Mouse (Mus musculus): ENCODE results near the gene Clmp.

Clmp gene

DNA sequence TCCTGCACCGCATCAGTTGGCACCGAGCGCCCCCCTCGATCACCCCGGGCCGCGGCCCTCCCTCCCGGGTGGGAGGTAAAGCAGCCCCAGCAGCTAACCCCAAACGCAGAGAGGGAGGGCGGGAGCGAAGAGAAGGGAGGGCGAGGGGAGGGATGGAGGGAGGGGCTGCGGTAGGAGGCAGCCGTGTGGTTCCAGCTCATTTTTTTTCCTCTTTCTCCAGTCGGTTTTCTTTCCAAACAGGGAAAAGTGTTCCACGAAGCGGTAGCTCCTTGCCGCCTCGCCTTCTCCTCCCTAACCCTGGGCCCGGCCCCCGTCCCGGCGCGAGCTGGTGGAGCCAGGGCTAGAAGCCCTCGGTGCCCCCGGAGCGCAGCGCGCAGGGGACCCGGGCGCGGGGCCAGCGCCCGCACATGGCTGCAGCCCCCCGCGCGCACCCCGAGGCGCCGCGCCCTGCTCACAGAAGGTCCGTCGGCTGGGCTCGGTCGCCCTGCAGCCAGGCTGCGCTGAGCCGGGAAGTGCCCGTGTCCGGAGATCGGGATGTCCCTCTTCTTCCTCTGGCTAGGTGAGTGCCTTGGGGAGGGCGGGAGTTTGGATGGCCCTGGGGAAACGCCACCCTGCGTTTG is at the start of gene Clmp:
Gene Clmp, plus strand, starts transcription at position 162 of the 620 bp plus-strand sequence.
- in situ Hi-C loops (cut with MboI, MseI) = no loop called here

DNA sequence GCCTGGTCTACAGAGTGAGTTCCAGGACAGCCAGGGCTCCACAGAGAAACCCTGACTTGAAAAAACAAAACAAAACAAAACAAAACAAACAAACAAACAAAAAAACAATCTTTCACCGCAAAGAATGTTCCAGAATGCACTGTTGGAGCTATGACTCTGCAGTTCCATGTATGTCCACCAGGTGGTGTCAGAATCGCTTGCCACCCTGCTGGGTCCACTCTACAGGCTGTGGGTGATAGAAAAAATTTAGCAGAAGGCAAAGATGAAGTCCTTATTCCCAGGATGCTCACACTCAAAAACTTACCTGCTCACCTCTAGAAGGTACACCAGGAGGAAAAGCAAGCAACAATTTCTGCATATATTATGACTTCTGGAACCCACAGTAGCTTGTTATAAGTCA is 49.7 kb upstream of the Clmp start:
- in situ Hi-C loops (cut with MboI, MseI) = loop anchor here (5.0 to 25.0 kb wide), 2 partner anchors 106 to 551 kb away; no protein-coding TSS in a partner anchor

DNA sequence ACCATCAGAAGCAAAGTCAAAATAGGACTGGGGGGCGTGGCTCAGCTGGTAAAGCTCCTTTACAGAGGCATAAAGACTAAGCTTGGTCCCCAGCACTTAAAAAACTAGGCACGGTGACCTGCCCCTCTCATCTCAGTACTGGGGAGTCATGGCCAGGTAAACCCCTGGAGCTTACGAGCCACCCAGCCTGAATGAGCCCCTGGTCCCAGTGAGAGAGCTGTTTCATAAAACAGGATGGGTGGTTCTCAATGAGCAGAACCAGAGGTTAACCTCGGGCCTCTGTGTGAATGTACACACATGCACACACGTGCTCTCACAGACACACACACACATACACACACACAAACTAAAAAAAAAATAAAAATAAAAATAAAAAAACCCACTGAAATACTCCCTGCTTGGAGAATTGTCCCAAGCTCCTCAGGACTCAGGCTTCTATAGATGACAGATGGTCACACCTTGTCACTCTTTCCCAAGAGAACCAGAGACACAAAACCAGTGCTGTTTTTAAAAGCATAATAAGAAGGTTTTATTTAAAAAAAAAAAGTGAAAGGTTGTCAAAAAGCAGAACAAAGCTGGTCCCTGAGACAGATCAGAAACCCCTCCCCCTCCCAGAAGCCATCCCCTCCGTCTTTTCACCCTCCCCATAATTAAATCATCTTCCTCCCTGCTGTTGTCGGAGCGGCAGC is 47.9 kb upstream of the Clmp start:
- in situ Hi-C loops (cut with MboI, MseI) = loop anchor here (5.0 to 25.0 kb wide), 2 partner anchors 104 to 549 kb away; no protein-coding TSS in a partner anchor

DNA sequence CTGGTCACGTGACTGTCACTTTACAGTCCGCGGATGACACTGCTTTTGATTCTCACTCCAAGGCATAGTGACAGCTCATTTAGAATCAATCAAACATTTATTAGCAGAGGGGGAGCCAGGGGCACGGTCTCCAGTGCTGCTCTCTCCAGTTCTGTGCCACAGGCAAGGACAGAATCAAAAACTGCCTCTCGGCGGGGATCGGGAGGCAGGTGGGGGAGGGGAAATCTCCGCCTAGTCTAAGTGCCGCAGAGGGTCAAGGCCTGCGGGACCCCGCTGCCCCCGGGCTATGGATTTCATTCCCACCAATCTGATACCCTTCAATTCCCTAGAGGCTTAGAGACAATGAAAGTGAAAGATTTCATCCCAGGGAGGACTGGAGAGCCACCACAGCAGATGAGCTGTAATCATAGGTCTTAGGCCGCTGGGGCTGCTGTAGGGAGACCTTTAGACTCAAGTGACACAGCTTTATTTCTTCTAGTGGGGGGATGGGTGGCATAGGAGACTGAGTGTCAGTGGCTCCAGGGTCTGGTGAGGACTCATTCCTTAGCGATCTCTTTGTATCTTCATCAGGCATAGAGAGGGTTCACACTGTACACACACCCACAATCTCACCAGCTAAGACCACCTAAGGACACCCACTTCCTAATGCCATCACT is 47.2 kb upstream of the Clmp start:
- in situ Hi-C loops (cut with MboI, MseI) = loop anchor here (5.0 to 25.0 kb wide), 2 partner anchors 104 to 549 kb away; no protein-coding TSS in a partner anchor

DNA sequence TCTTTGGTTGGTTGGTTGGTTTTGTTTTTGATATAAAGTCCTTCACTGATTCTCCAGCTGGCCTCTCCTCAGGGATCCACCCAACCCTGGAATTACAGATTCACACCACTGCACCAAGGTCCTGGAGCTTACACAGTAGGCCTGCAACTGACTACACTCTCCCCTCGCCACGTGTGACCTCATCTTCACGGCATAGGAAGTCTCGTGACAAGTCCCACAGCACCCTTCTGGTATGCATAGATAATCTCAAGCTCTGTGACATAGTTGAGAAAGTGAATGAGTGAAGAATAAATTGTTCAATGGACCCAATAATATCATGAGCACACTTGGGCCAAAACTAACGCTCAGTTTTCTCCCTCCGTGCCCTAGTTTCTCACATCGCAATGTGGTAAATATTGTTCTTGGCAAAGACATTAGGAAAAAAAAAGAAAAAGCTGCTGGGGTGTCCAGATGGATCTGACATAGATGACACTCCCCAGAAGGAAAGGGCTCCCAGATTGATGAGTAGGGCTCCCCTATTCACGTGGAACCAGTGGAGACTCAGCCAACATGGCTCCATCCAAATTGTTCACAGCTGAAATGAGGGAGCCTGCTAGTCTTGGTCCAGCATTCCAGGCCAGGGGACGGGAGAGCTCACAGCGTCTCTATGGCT is 46.1 kb upstream of the Clmp start:
- in situ Hi-C loops (cut with MboI, MseI) = loop anchor here (5.0 to 25.0 kb wide), 2 partner anchors 103 to 548 kb away; no protein-coding TSS in a partner anchor

DNA sequence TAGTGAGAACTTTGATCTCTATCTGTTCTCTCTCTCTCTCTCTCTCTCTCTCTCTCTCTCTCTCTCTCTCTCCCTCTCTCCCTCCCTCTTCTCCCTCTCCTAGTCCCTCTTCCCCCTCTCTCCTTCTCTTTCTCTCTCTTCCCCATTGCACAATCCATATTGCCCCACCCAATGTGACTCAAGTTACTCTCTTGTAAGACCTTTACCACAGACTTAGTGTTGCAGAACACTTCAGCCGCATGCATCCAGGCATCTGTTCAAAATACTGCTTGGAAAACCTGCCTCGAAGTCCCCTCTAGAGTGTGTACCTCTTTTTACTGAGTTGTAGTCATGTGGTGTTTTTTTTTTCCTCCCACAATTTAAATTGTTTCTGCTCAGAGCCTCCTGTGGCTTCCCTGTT is 44.4 kb upstream of the Clmp start:
- in situ Hi-C loops (cut with MboI, MseI) = loop anchor here (25.0 kb wide), 1 partner anchor 546 kb away; no protein-coding TSS in a partner anchor

DNA sequence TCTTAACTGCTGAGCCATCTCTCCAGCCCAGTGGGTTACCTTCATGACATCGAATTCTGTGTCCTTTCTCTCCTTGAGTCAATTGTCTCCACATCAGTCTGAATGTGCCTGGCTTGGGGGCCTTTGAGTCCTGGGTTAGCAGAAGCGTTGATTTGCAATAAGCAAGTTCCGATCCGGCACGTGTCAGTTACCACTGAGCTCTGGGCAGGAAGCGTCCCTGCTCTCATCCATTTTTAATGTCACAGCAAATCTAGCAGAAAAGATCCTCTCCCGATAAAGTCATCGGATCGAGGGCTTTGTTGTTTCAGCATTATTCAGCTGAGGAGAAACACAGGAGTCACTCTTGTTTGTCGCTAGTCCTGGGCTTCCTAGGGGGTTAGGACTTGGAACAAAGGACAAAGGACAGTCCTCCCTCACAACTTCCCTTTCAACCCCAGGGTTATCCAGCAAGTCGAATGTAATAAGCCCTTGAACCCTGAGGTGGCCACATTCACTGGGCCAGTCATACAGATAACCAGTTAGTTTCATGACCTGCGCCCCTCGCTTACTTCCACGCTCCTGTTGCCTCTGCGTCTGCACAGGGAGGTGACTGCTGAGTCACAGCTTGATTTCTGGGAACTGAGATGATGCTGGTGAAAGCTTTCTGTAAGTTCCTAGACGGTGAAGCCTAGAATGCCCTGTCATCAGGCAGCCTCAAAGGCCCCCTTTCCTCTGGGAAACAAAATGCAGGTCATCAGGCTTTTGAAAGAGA is 43.1 kb upstream of the Clmp start:
- in situ Hi-C loops (cut with MboI, MseI) = loop anchor here (25.0 kb wide), 1 partner anchor 545 kb away; no protein-coding TSS in a partner anchor

DNA sequence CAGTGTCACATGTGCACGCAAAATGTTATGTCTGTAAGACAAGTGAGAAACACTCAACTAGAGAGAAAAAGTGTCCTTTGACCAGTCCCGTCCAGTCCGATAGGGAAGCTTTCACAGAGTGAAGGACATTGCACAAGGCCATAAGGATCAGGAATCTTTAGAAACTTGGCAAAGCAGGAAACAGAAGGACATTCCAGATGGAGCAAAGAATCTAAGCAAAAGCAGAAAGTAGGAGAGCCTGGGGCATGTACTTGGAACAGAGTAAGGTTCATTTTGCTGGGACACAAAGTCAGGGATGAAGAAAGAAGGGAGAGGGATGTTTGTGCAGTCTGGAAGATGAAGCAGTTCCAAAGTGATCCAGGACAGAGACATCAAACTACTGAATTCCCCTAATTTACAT is 36.3 kb upstream of the Clmp start:
- in situ Hi-C loops (cut with MboI, MseI) = loop anchor here (25.0 kb wide), 1 partner anchor 538 kb away; no protein-coding TSS in a partner anchor

DNA sequence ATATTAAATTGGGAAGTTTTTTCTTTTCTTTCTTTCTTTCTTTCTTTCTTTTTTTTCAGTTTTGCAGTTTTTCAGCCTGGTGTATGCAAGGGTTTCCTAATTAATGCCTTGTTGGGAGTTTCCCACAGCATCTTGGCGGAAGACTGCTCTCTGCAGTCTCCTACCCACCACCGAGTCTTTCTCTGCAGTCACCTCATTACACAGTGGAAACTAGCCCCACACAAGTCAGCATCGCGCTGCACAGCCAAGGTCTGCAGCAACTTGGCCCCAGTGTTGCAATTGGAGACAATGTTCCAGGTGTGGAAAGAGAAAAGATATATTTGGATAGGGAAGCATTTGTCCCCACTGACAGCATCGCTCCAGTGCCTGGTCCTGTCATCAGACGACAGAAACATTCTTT is 35.8 kb upstream of the Clmp start:
- in situ Hi-C loops (cut with MboI, MseI) = loop anchor here (25.0 kb wide), 1 partner anchor 537 kb away; no protein-coding TSS in a partner anchor

DNA sequence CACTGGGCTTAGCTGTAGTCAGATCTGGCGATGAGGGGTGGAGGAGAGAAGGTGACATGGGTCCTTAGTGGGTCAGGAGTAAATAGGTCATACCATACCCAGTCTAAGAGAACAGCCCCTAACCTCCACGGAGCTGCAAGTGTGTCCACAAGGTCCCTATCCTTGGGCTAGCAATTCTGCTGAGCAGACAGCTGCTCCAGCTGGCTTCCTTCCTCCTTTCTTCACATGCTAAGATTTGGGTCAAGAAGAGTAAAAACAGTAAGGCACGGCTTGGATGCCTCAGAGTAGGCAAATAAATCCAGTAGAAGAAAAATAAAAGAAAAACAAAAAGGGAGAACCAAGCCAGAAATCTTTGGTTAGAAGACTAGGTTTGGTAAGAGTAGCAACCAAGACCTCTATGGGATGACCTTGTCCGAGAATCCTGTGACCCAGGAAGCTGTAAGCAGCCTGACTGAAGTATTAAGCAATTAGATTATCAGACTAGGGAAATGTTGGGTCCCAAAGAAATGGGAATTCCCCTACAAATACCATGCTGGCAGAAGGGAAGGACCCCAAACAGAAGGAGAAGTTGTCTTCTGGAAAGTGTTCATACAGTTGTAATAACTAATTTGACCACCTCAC is 34.4 kb upstream of the Clmp start:
- in situ Hi-C loops (cut with MboI, MseI) = no loop called here

DNA sequence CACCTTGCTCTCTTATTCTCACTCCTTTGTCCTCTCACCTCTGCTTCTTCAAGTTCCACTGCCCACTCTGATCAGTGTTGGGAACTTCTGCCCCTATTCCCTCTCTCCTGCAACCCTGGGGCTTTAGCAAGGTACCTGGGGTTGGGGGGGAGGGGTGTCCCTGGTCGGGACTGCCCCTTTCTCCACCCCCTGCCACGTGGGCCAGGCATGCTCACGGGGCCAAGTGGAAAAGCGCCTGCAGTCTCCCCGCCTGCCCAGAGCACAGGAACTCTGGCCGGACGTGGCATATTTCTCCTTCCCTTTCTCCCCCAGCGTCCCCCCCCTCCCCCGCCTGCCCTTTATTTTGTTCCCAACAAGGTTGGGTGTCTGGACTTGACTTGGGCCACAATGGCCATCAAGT is 33.0 kb upstream of the Clmp start:
- in situ Hi-C loops (cut with MboI, MseI) = no loop called here

DNA sequence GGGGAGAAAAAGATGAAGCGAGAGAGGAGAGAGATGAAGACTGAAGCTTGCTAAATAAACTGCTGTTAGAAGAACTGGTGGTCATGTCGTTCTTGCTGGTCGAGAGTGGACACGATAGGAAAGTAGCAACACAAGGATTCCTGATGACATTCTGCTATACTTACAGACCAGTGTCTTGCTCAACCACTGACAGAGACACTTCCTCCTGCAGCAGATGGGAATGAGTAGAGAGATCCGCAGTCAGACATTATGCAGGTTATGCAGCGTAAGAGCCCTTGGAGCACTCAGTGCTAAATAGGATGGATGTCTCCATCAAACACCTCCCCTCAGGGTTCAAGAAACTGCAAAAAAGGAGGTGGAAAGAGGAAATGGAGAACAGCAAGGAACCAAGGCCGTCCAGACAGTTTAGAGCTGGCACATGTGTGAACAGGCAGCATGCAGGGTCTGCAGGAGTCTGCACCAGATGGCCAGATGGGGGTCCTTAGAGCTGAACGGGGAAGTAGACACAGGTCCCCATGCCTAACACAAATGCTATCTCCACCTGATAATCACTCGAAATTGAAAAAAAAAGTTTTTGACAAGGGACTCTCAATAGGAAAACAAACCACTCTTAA is 19.5 kb upstream of the Clmp start:
- in situ Hi-C loops (cut with MboI, MseI) = no loop called here

DNA sequence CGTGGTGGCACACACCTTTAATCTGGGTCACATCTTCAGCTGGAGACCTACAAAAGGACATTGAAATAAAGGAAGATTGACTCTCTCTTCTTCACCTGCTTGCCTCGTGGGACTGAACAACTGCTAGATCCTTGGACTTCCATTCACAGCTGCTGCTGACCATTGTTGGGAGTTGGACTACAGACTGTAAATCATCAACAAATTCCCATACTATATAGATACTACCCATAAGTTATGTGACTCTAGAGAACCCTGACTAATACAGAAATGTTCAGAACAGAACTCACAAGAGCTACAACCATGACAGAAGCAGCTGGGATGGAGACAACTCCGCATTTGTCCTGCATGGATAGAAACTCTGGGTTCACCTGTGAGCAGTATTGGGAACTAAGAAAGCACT is 15.4 kb upstream of the Clmp start, which contains the start of gene Gm21915:
Gene Gm21915, plus strand, starts transcription at position 301 of the 400 bp plus-strand sequence.
- in situ Hi-C loops (cut with MboI, MseI) = no loop called here

DNA sequence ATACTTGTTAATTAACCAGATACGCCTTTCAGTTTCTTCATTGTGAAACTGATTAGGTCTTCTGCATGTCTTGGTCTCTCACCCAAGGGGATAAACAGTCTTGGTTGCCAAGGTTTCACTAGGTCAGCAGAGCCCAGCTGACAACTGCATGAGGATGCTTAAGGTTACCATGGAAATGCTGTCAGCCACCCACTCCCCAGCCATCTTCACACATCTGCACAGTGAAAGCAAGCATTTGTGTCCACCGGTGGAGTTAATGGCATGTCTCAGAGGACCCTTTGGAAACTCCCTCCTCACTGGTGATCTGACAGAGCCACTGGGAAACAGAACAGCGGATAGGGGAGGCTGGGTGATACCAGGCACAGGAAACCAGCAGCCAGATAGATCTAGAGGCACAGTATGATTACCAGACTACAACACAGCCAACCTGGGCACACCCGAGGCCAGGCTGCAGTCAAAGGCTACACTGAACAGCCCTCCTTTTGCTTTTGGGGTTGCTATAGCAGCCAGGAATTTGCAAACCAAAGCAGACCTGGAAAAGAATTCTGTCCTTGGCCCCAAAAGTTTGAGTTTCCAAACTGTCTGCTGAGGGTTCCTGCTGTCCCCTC is 14.3 kb upstream of the Clmp start:
- in situ Hi-C loops (cut with MboI, MseI) = no loop called here

DNA sequence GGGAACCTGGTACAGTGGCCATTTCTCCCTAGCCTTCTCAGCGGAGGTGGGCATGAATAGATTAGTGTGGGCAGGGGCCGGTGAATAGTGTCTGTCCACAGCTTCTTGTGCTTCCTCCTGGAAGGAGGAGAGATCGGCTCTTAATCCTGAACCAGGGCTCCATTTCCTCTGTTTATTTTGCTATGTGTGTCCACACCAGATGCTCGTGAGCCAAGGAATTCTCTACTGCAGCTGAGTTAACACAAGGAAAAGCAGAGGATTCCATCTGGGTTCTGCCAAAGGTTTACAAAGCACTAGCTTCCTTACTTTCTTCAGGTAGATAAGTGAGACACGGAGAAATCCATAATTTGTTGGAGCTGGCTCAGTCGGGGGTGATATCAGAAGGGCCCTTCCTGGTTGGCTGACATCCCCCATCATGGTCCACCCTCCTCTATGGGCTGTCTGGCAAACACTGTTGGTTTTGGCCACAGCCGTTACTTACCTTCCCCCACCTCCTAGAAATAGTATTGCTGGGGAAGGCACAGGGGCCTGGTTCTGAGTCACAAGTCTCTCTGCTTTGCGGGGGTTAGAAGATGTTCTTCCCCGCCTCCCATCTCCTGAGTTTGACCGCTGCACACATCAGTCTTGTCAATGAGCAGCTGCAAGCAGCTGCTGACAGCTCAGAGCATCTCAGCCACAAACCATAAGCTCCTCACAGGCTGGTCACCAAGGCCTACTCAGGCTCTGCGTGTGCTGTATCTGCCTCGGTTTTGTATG is 10.4 kb upstream of the Clmp start:
- in situ Hi-C loops (cut with MboI, MseI) = no loop called here

DNA sequence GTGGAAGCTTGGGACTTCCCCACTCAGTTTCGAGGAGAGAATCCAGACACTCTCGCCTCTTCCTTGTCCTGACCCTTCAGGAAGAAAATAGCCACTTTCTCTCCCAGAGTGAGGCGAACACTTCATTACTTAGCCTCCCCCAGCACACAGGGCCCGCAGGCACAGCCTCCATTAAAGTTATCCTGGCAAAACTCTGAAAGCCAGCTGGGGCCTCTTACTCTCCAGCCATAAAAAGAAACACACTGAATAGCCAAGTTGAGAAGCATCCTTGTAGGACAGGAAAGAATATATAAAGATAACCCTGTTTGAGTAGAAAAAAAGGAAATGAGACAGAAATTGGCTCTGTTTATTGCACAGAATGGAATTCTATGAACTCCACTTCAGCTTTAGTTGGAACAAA is 7.1 kb upstream of the Clmp start:
- in situ Hi-C loops (cut with MboI, MseI) = no loop called here

DNA sequence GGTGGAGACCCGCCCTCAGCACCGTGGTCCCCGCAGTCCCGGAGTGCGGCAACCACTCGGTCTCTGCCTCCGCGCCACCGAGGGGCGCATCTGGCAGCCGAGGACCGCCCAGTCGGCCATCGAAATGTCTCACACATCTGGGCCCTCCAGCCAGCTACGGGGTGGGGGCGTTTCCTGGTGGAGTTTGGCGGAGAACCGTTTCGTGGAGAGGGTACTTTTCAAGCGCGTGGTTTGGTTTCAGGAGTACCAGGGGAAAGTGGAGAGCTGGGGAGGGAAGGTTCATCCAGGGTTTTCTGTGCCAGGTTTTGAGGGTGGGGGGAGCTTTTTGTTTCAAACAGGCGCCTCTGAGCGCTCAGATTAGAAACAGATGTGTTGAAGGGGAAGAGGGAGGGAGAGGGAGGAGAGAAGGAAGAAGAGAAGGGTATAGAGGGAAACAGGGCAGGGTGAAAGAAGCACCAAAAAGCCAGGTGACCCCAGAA is 698 bp downstream of the Clmp start:
- in situ Hi-C loops (cut with MboI, MseI) = no loop called here

DNA sequence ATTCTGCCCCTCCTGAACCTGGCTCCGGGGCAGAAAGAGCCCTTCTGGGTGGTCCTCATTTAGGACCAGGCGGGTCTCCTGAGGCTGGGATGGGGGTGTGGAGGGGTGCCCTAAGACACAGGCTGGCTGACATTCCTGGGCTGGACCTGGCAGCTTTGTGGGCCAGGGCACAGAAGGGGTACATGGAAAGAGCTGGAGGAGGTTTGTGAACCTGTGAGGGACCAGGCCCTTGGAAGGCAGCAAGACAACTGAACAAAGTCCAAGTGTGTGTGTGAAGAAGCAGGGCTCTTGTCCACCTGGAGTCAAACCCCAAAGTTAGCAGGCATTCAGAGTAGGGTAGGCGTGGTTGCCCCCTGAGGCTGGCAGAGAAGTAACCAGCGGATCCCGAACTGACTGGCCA is 1.3 kb downstream of the Clmp start:
- in situ Hi-C loops (cut with MboI, MseI) = no loop called here

DNA sequence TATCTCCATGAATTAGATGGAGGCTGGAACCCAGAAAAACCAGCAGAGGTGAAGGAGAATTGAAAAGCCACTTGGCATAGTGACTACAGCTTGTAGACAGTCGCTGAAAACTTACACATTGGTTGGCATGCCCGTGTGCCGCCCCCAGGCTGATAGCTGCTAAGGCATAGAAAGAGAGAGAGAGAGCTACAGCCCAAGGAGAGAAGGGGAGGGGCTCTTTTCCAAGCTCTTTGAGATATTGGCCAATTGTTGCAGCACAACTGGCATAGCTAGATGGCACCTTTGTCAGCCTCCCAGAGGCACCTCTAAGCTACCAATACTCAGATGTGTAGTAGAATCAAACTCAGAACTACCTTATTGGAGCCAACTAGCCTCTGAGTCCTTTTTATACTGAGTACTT is 1.8 kb downstream of the Clmp start:
- in situ Hi-C loops (cut with MboI, MseI) = no loop called here

All from T-helper 1 cell (primary cell).